Mouse (Mus musculus) thymus, adult 2 months (tissue): ENCODE measurements around the gene Ifnlr1.

Experiments used
- CTCF ChIP-seq: fragments of 200-500 bp; IDR thresholded peaks from 2 replicates; pipeline ENCODE4 v1.5.1; 2012; ENCODE audit warnings: mild to moderate bottlenecking, control low read depth, low read length, moderate library complexity, borderline replicate concordance; ENCODE audit not compliant: control insufficient read depth, poor library complexity, insufficient read depth; ENCODE audit errors: extremely low read depth
- POLR2A ChIP-seq: fragments of 200-500 bp; IDR thresholded peaks from 2 replicates; pipeline ENCODE4 v1.6.1; 2012; ENCODE audit warnings: mild to moderate bottlenecking, low read length, control low read depth, moderate library complexity; ENCODE audit not compliant: control insufficient read depth, poor library complexity, insufficient read depth; ENCODE audit errors: extremely low read depth

- no peak for TF ChIP-seq CTCF
- no peak for TF ChIP-seq POLR2A
These were observed 19.7 kb upstream of the Ifnlr1 start for GRCm38 (mm10) chr4:135666192-135666975.
